Mouse (Mus musculus) ES-Bruce4 (cell line): ENCODE measurements around the gene H3f3b.

Source experiments
- CTCF ChIP-seq: IDR thresholded peaks from one replicate; pipeline ENCODE4 v1.8.1; 2011; ENCODE audit warnings: low read depth, low read length
- EP300 ChIP-seq: IDR thresholded peaks from 2 replicates; pipeline ENCODE4 v1.6.1; 2011; ENCODE audit warnings: low read depth, low read length; ENCODE audit not compliant: insufficient read depth
- POLR2A ChIP-seq: IDR thresholded peaks from one replicate; pipeline ENCODE4 v1.8.1; 2011; ENCODE audit warnings: low read length; ENCODE audit not compliant: insufficient read depth

DNA sequence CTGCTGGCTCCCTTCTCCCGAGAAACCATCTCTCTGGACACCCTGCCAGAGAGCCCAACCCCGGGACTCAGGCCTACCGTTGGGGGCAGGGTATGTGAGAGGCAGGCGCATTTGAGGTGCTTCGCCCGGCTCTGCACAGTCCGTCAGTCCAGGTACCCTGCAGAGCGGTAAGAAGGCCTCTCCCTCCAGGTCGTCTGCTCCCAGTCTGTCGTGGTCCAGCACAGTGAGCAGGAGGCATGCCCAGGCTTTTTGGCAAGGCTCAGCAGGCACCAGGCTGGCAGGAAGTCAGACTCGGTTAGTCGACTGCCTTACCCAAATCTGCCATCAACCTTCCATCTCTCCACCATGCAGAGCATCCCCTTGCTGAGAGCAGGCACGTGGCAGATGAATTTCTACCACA is 35.8 kb upstream of the H3f3b start:
- TF ChIP-seq CTCF, result no peak
- no peak for TF ChIP-seq POLR2A
- TF ChIP-seq EP300, result no peak
